Mouse (Mus musculus) kidney, adult 11 months (tissue): Measurements from ENCODE around the gene 1700012B07Rik.

Experiments
- DNase-seq: peaks from one replicate; pipeline ENCODE4 v3.0.0; 2022

1700012B07Rik gene

DNA sequence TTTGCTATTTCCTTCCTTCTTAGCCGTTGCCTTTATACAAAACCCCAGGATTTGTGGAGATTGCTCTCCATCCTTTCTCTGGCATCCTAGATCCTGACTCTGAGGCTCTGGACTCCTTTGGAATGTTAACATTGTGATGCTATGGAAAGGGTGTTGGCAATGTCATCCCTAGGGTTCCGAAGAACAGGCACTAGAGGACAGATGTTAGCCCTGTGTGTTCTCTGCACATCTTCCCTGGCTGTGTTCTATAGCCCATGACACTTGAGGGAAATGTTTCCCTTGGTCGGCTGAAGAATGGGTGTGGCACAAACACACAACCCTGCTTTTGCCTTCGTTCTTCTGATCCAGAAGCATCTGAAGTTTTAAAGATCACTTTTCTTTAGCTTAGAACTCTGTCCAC, at the start of gene 1700012B07Rik:
TSS of gene 1700012B07Rik (minus strand) at position 101 of the 400 bp plus-strand sequence.
- DNase-seq: no peak

DNA sequence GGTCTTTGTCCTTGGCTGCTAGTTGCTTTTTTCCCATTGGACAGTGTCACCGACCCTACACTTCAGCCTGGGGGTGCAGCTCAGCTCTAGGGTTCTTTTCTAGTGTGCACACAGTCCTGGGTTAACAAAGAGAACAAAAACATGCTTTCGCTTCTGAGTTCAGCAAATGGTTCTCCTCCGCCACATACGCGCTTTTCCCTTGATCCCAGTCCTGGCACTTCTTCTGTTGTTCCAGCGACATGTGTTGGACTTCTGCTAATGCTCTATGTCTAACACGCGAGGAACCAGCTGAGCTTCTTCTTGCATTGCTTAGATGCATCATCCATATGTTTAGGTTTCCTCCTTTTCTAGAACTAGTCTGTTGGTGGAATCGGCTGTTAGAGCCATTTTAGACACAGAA, 48.9 kb upstream of the 1700012B07Rik start:
- no peak for DNase-seq

GRCm38 (mm10) chr11:109875834-109876233, 48.0 kb upstream of the 1700012B07Rik start:
- DNase-seq: no peak

- no peak for DNase-seq
Observed at GRCm38 (mm10) chr11:109875525-109875802, 47.6 kb upstream of the 1700012B07Rik start.

DNA sequence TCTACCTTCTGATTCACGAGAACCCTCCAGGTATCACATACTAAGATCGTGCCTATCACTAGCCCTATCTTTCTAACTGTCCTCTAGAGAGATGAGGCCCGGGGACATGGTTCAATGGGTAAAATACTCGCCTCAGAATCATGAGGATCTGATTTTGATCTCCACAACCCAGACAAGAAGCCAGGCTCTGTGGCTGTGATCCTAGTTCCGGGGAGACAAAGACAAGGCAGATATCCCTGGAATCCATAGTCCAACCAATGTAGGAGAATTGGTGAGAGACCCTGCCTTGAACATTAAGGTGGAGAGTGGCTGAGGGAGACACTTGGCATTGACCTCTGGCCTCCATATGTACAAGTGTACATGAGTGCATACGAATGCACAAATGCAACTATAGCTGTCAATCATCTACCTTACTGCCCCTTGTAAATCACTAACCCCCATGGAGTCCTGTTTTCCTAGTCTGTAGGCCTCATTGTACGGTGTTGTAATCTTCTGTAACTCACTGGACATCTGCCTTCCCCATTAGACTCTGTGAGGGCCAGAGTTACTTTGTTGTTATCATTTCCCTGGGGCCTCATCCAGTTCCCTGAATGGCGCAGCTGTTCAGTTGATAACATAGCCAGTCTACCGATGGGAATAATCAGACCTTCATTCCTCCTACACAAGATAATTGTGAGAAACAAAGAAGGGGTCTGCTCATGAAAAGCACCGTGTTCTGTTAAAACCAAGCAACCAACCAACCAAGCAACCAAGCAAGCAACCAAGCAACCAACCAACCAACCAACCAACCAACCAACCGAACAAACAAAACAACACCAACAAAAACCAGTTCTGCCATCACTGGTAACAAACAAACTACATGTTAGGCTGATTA, 47.0 kb upstream of the 1700012B07Rik start:
- no peak for DNase-seq

DNA sequence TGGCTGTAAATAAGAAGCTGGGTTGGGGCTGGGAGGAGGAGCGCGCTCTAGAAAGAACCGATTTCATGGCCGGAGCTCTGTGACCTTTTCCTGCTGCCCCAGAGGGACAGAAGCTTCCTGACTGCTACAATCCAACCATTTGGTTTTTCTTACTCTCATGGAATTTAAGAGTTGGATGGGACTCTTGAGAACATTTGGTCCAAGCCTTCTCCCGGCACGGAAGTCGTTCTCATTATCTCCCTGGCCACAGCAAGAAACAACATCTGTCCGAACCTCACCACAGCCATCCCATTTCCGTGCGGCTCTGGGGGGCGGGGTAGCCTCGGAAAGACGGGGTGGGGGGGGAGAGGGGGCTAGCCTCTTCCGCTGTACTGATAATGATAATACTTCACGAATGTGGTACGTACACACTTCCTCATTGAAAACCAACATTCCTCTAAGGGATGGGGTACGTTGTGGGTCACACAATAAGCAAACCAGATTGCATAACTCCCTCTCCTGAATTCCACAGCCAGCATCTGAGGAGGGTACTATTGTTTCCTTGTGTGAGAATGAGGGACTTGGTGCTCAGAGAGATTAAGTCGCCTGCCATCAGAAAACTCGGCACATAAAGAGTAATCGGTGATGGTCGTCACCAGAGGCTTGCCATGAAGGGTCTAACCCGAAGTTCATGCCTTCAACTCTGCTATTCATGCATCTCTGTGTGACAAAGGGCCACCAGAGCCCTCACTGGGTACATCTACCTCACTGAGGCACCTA, 46.2 kb upstream of the 1700012B07Rik start:
- peak; percentile 44 for DNase-seq

DNA sequence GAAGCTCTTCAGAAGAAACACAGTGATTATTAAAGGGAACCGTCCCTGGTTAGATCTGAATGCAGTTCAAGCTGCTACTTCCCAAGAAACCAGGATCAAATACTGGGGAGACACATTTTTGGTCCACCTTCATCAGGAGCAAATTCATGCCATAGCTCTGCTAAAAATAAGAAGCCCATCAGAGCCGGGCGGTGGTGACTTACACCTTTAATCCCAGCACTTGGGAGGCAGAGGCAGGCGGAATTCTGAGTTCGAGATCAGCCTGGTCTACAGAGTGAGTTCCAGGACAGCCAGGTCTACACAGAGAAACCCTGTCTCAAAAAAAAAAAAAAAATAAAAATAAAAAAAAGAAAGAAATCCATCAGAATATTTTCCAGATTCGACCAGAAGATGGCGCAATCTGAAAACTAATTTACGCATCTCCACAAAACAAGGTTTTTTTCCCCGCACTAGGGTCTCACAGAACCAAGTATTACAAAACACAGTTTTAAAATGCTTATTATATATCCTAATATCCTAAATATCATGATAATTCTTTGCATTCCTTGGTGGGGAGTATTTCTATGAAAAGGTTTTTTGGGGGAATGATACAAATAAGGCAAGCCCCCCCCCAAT, 45.4 kb upstream of the 1700012B07Rik start:
- DNase-seq: no peak

DNA sequence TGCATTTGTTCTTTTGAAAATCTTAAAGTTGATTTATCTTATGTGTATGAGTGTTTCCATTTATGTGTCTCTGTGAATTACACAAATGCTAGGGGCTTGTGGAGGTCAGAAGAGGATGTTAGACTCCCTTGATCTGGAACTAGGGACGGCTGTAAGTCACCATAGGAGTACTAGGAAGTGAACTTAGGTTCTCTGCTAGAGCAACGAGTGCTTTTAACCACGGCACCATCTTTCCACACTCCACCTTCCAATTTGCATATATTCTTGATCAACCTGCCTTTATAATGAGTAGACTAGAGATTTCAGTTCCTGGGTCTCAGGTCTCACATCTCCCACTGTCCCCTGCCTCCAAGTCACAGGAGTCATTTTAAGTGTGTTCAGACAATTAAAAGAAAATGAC, 44.8 kb upstream of the 1700012B07Rik start:
- no peak for DNase-seq

- no peak for DNase-seq
Observed at GRCm38 (mm10) chr11:109872056-109872455, 44.2 kb upstream of the 1700012B07Rik start.

- no peak for DNase-seq
Observed at GRCm38 (mm10) chr11:109867861-109868260, 40.0 kb upstream of the 1700012B07Rik start.

DNA sequence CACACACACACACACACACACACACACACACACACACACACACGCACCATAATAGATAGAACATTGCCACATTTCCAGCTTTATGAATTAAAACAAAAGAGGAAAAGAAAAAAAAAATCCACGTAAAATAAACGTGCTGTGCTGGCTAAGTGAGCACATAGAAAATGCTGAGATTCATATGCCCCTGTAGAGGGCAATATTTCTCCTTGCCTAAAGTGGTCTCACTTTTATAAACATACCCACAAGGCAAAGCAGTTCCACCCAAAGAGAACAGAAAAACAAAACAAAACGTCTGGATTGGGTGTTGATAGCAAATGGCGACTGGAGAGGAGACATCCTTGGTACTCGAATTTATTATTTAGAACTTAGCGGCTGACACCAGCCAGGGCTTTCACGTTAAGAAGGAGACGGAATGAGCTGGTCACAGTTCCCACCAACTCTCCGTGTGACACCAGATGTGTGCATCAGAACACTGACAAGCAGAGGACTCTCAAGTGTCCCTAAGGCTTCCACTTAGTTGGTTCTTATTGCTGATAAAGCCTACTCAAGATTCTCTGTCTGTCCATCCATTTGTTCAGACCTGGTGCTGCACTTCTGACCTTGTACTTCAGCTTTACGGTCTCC, 38.8 kb upstream of the 1700012B07Rik start:
- DNase-seq: no peak

DNA sequence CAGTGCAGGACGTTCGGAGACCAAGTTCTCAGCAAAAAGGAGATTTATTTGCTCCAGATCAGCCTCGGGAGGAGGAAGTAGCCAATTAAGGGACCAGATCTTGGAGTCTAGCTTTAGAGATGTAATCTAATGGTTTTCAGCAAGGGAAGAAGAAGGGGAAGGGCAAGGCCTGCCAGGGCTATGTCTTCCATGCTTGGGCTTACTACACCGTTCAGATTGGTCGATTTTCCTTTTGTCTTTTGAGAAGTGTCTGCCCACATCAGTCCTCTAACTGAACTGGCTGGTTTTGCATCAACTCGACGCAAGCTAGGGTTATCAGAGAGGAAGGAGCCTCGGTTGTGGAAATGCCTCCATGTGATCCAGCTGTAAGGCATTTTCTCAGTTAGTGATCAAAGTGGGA, 37.7 kb upstream of the 1700012B07Rik start:
- no peak for DNase-seq

DNA sequence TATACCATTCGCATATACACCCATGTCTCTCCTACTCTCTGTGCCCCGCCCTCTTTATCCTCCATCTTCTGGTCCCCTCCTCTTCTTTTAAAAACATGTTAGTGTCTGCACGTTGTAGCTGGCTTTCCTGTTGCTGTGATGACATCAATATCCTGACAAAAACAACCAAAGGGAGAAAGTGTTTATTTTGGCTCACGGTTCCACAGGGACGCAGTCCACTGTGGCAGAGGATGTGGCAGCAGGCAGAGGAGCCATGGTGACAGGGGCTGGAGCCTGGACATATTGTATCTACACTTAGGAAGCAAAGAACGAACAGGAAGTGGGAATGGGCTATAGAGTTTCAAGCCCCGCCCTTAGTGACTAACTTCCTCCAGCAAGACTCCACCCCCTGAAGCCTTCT, 36.1 kb upstream of the 1700012B07Rik start:
- DNase-seq: no peak

DNA sequence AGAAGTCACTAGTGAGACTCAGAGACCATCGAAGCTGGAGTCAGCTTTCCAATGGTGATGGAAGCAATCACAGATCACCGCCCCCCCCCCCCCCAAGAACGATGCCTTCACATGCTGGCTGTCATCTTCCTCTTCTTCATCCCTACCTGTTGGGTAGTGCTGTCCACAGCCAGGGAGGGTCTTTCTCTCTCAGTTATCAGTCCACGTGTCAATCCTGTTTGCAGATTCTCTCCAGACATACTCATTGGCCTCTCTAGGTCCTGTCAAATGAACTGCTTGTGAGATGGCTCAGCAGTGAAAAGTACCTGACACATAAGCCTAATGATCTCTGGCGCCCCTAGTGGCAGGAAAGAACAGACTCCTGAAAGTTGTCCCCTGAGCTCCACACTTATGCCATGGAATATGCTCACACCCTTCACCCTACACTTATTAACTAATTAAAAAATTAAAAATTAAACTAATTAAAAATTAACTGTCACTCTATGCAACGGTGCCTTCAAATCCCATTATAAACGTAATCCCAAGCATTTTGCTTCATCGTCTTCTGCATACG, 35.4 kb upstream of the 1700012B07Rik start:
- DNase-seq: no peak

GRCm38 (mm10) chr11:109860508-109860907, 32.7 kb upstream of the 1700012B07Rik start:
- peak; percentile 70 for DNase-seq

GRCm38 (mm10) chr11:109859939-109860469, 32.2 kb upstream of the 1700012B07Rik start:
- peak; percentile 13 for DNase-seq

- no peak for DNase-seq
Observed at GRCm38 (mm10) chr11:109859441-109859840, 31.6 kb upstream of the 1700012B07Rik start.

DNA sequence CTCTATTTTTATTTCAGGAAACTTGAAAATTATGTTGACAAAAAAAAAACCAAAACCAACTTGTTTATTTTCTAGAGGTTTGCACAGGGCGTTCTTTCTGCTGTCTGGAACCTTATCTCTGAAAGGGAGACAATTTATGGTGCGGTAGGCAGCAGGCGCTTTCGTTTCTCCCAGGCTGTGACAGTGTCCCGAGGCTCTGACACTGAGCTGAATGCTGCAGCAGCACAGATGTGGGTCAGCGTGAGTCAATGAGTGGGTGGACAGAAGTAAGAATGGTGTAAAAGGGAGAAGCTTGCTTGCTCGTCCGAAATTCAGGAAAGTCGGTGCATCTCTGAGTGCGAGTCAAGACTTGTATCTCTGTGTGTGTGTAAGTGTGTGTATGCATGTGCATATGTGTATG, 29.2 kb upstream of the 1700012B07Rik start:
- peak; percentile 12 for DNase-seq

- no peak for DNase-seq
Observed at GRCm38 (mm10) chr11:109854056-109854455, 26.2 kb upstream of the 1700012B07Rik start.

DNA sequence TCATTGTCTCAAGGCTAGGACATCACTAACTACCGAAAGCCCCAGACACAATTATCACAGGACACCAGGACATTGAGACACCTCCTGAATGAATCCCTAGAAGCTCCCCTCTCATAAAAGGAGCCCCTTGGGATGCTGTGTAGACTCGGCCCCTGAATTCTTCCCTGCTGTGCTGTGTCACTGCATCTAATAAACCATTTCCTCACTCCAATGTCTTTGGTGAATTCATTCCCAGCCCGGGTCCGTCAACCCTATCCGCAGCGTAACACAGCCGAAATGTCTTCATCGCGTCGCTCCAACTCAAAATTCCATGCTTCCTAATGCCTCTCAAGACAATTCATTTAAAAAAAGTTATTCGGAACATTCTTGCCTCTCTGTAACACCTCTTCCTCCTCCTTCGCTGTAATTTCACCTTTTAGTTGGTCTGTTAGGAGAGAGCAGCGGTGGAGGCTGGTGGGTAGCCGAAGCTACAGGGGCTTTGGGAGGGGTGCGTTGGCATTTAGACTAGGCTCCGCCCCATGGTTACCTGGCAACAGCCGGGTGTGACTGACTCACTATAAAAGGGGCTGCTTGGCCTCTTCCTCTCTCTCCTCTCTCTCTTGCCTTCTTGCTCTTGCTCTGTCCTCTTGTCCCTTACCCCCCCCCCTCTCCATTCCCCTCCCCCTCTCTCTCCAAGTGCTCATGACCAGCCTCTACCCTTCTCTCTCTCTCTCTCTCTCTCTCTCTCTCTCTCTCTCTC, 25.6 kb upstream of the 1700012B07Rik start:
- no peak for DNase-seq

DNA sequence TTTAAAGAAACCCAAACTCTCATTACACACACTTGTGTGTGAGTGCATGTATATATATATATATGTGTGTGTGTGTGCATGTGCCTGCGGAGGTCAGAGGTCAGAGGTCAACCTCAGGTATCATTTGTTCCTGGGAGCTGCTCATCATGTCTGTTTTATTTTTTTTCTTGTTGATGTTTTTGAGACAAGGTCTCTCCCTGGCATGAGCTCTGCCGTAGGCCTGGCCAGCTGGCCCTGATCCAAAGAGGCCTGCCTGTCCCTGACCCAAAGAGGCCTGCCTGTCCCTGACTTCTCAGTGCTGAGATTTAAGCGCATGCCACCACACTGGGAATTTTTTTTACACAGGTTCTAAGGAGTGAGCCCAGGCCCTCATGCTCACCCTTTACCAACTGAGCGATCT, 24.1 kb upstream of the 1700012B07Rik start:
- peak; percentile 12 for DNase-seq

GRCm38 (mm10) chr11:109846343-109846742, 18.5 kb upstream of the 1700012B07Rik start:
- no peak for DNase-seq
